Mouse (Mus musculus): ENCODE results near the gene Olfr187. TPM values are rescaled to one million over a fixed set of nuclear protein-coding genes. Genes with fewer than 3 reads are reported as not detected.

The Olfr187 gene
- polyA plus RNA-seq, 1 experiment from 2014 or later, result not detected

- no peaks in the 10 kb centered on the region for H3K36me3 ChIP-seq (ENCODE audit: insufficient read depth, low read length)
- no peak for TF ChIP-seq CTCF (IDR thresholded peaks at IDR 0.05; ENCODE audit: low read depth)
- H3K9ac ChIP-seq (ENCODE audit: low read depth, low read length), result no peak overlapping the region
- no peaks in the 10 kb centered on the region for H3K4me1 ChIP-seq (replicated peaks; ENCODE audit: insufficient read depth, low read length)
- no peak overlapping the region for H3K27ac ChIP-seq
- H3K4me3 ChIP-seq (replicated peaks; ENCODE audit: low read depth, low read length), result no peak overlapping the region
- DNase-seq (ENCODE audit: low spot score) (no peak), ATAC-seq (replicated peaks; ENCODE audit: low FRiP score, low read depth) (no peak)
- no peaks in the 10 kb centered on the region for H3K9me3 ChIP-seq (replicated peaks; ENCODE audit: low read length)
- H3K27me3 ChIP-seq (ENCODE audit: insufficient read depth, low read length), result no peaks in the 10 kb centered on the region
- H3K4me2 ChIP-seq (ENCODE audit: low read length), result no peak overlapping the region
- whole genome bisulfite sequencing, result 68% methylated on average over 1 of the region's 1 CpGs
Observed at GRCm38 (mm10) chr16:59048860-59049259, 9.3 kb upstream of the Olfr187 start.

GRCm38 (mm10) chr16:59047579-59047978 lies 8.0 kb upstream of the Olfr187 start:
- no peaks in the 10 kb centered on the region for H3K4me1 ChIP-seq (replicated peaks; ENCODE audit: insufficient read depth, low read length)
- no peak overlapping the region for H3K9ac ChIP-seq (ENCODE audit: low read depth, low read length)
- H3K4me3 ChIP-seq (replicated peaks; ENCODE audit: low read depth, low read length), result no peak overlapping the region
- H3K9me3 ChIP-seq (replicated peaks; ENCODE audit: low read length), result no peaks in the 10 kb centered on the region
- H3K36me3 ChIP-seq (ENCODE audit: insufficient read depth, low read length), result no peaks in the 10 kb centered on the region
- 62% methylated on average over 4 of the region's 4 CpGs for WGBS
- no peak overlapping the region for H3K27ac ChIP-seq
- DNase-seq (ENCODE audit: low spot score) (no peak), ATAC-seq (replicated peaks; ENCODE audit: low FRiP score, low read depth) (no peak)
- H3K4me2 ChIP-seq (ENCODE audit: low read length), result no peak overlapping the region
- no peak for TF ChIP-seq CTCF (IDR thresholded peaks at IDR 0.05; ENCODE audit: low read depth)
- H3K27me3 ChIP-seq (ENCODE audit: insufficient read depth, low read length), result no peaks in the 10 kb centered on the region

GRCm38 (mm10) chr16:59045835-59046234 lies 6.3 kb upstream of the Olfr187 start:
- ATAC-seq (replicated peaks; ENCODE audit: low FRiP score, low read depth) (no peak), DNase-seq (ENCODE audit: low spot score) (no peak)
- Histone ChIP-seq H3K4me1 (replicated peaks; ENCODE audit: insufficient read depth, low read length) (no peaks in the 10 kb centered on the region), H3K9me3 (replicated peaks; ENCODE audit: low read length) (no peaks in the 10 kb centered on the region), H3K27me3 (ENCODE audit: insufficient read depth, low read length) (no peaks in the 10 kb centered on the region), H3K9ac (ENCODE audit: low read depth, low read length) (no peak overlapping the region), H3K27ac (no peak overlapping the region), H3K4me3 (replicated peaks; ENCODE audit: low read depth, low read length) (no peak overlapping the region), H3K4me2 (ENCODE audit: low read length) (no peak overlapping the region), H3K36me3 (ENCODE audit: insufficient read depth, low read length) (no peaks in the 10 kb centered on the region)
- WGBS, result 83% methylated on average over 3 of the region's 3 CpGs
- TF ChIP-seq CTCF (IDR thresholded peaks at IDR 0.05; ENCODE audit: low read depth), result no peak

- DNase-seq (ENCODE audit: low spot score), result no peak
- 87% methylated on average over 4 of the region's 4 CpGs for WGBS
Observed at GRCm38 (mm10) chr16:59030191-59030590, 9.4 kb downstream of the Olfr187 start, which contains the start of gene Olfr186. TSS of gene Olfr186 (minus strand) at chr16:59030291.

GRCm38 (mm10) chr16:59013357-59014018 lies 26.1 kb downstream of the Olfr187 start:
- Histone ChIP-seq H3K4me1 (replicated peaks; ENCODE audit: insufficient read depth, low read length) (no peaks in the 10 kb centered on the region), H3K4me3 (replicated peaks; ENCODE audit: low read depth, low read length) (no peak overlapping the region), H3K27ac (no peak overlapping the region), H3K4me2 (ENCODE audit: low read length) (no peak overlapping the region), H3K9ac (ENCODE audit: low read depth, low read length) (no peak overlapping the region), H3K27me3 (ENCODE audit: insufficient read depth, low read length) (no peaks in the 10 kb centered on the region), H3K9me3 (replicated peaks; ENCODE audit: low read length) (no peaks in the 10 kb centered on the region), H3K36me3 (ENCODE audit: insufficient read depth, low read length) (no peaks in the 10 kb centered on the region)
- TF ChIP-seq CTCF (IDR thresholded peaks at IDR 0.05; ENCODE audit: low read depth), result no peak
- 72% methylated on average over 2 of the region's 2 CpGs for WGBS
- ATAC-seq (replicated peaks; ENCODE audit: low FRiP score, low read depth), result no peak
- no peak for DNase-seq (ENCODE audit: low spot score)

More at GRCm38 (mm10) chr16:59030191-59030590, 9.4 kb downstream of the Olfr187 start, which contains the start of gene Olfr186:
- H3K27me3 ChIP-seq (ENCODE audit: insufficient read depth, low read length), result no peaks in the 10 kb centered on the region
- H3K9ac ChIP-seq (ENCODE audit: low read depth, low read length), result no peak within 1 kb of the TSS
- no peak within 1 kb of the TSS for H3K4me3 ChIP-seq (replicated peaks; ENCODE audit: low read depth, low read length)
- no peak within 1 kb of the TSS for H3K4me2 ChIP-seq (ENCODE audit: low read length)
- no peaks in the 10 kb centered on the region for H3K4me1 ChIP-seq (replicated peaks; ENCODE audit: insufficient read depth, low read length)
- no peaks in the 10 kb centered on the region for H3K36me3 ChIP-seq (ENCODE audit: insufficient read depth, low read length)
- TF ChIP-seq CTCF (IDR thresholded peaks at IDR 0.05; ENCODE audit: low read depth), result no peak
- no peaks in the 10 kb centered on the region for H3K9me3 ChIP-seq (replicated peaks; ENCODE audit: low read length)
- H3K27ac ChIP-seq, result no peak within 1 kb of the TSS
- ATAC-seq (replicated peaks; ENCODE audit: low FRiP score, low read depth), result no peak

GRCm38 (mm10) chr16:59007146-59007545 lies 32.4 kb downstream of the Olfr187 start:
- Histone ChIP-seq H3K4me1 (replicated peaks; ENCODE audit: insufficient read depth, low read length) (no peaks in the 10 kb centered on the region), H3K27ac (no peak overlapping the region), H3K9ac (ENCODE audit: low read depth, low read length) (no peak overlapping the region), H3K36me3 (ENCODE audit: insufficient read depth, low read length) (no peaks in the 10 kb centered on the region), H3K4me2 (ENCODE audit: low read length) (no peak overlapping the region), H3K4me3 (replicated peaks; ENCODE audit: low read depth, low read length) (no peak overlapping the region), H3K27me3 (ENCODE audit: insufficient read depth, low read length) (no peaks in the 10 kb centered on the region), H3K9me3 (replicated peaks; ENCODE audit: low read length) (no peaks in the 10 kb centered on the region)
- ATAC-seq (replicated peaks; ENCODE audit: low FRiP score, low read depth) (no peak), DNase-seq (ENCODE audit: low spot score) (no peak)
- no peak for TF ChIP-seq CTCF (IDR thresholded peaks at IDR 0.05; ENCODE audit: low read depth)

- H3K27me3 ChIP-seq (ENCODE audit: insufficient read depth, low read length), result no peaks in the 10 kb centered on the region
- ATAC-seq (replicated peaks; ENCODE audit: low FRiP score, low read depth), result no peak
Observed at GRCm38 (mm10) chr16:58995057-58995456, 44.5 kb downstream of the Olfr187 start, which contains the start of gene Olfr183. TSS of gene Olfr183 (plus strand) at chr16:58995357.

More at GRCm38 (mm10) chr16:58995057-58995456, 44.5 kb downstream of the Olfr187 start, which contains the start of gene Olfr183:
- DNase-seq (ENCODE audit: low spot score), result no peak
- no peak within 1 kb of the TSS for H3K27ac ChIP-seq
- no peak for TF ChIP-seq CTCF (IDR thresholded peaks at IDR 0.05; ENCODE audit: low read depth)
- no peak within 1 kb of the TSS for H3K4me2 ChIP-seq (ENCODE audit: low read length)
- H3K4me3 ChIP-seq (replicated peaks; ENCODE audit: low read depth, low read length), result no peak within 1 kb of the TSS
- H3K36me3 ChIP-seq (ENCODE audit: insufficient read depth, low read length), result no peaks in the 10 kb centered on the region
- H3K9me3 ChIP-seq (replicated peaks; ENCODE audit: low read length), result no peaks in the 10 kb centered on the region
- no peak within 1 kb of the TSS for H3K9ac ChIP-seq (ENCODE audit: low read depth, low read length)
- 72% methylated on average over 2 of the region's 2 CpGs for WGBS
- no peaks in the 10 kb centered on the region for H3K4me1 ChIP-seq (replicated peaks; ENCODE audit: insufficient read depth, low read length)

Other genes with a start within 250 kb of the Olfr187 start
- not detected in 2 replicates for gene Olfr173, start 239.5 kb downstream of the Olfr187 start, polyA plus RNA-seq (2015; fragmentation: Nextera tagmentation; extraction: Ambion mirVana)
- not detected in 2 replicates for gene Olfr175-ps1, start 213.0 kb downstream of the Olfr187 start, polyA plus RNA-seq (2015; fragmentation: Nextera tagmentation; extraction: Ambion mirVana)
- gene Olfr177, start 165.0 kb downstream of the Olfr187 start, polyA plus RNA-seq (2015; fragmentation: Nextera tagmentation; extraction: Ambion mirVana), result not detected in 2 replicates
- not detected in 2 replicates for gene Olfr178, start 147.7 kb downstream of the Olfr187 start, polyA plus RNA-seq (2015; fragmentation: Nextera tagmentation; extraction: Ambion mirVana)
- gene Olfr181, start 111.0 kb downstream of the Olfr187 start, polyA plus RNA-seq (2015; fragmentation: Nextera tagmentation; extraction: Ambion mirVana), result not detected in 2 replicates
- not detected in 2 replicates for gene Olfr180, start 110.4 kb downstream of the Olfr187 start, polyA plus RNA-seq (2015; fragmentation: Nextera tagmentation; extraction: Ambion mirVana)
- gene Olfr183, start 44.4 kb downstream of the Olfr187 start, polyA plus RNA-seq (2015; fragmentation: Nextera tagmentation; extraction: Ambion mirVana), result not detected in 2 replicates
- not detected in 2 replicates for gene Olfr186, start 9.5 kb downstream of the Olfr187 start, polyA plus RNA-seq (2015; fragmentation: Nextera tagmentation; extraction: Ambion mirVana)
- gene Olfr190, start 38.2 kb upstream of the Olfr187 start, polyA plus RNA-seq (2015; fragmentation: Nextera tagmentation; extraction: Ambion mirVana), result not detected in 2 replicates
- not detected in 2 replicates for gene Olfr191, start 50.1 kb upstream of the Olfr187 start, polyA plus RNA-seq (2015; fragmentation: Nextera tagmentation; extraction: Ambion mirVana)
- not detected in 2 replicates for gene Olfr193, start 72.1 kb upstream of the Olfr187 start, polyA plus RNA-seq (2015; fragmentation: Nextera tagmentation; extraction: Ambion mirVana)
- gene Olfr194, start 81.3 kb upstream of the Olfr187 start, polyA plus RNA-seq (2015; fragmentation: Nextera tagmentation; extraction: Ambion mirVana), result not detected in 2 replicates
- 0.24 and 0.34 TPM in 2 replicates for gene Olfr195, start 107.3 kb upstream of the Olfr187 start, polyA plus RNA-seq (2015; fragmentation: Nextera tagmentation; extraction: Ambion mirVana)
- gene Olfr196, start 130.7 kb upstream of the Olfr187 start, polyA plus RNA-seq (2015; fragmentation: Nextera tagmentation; extraction: Ambion mirVana), result not detected in 2 replicates
- not detected in 2 replicates for gene Olfr198, start 163.8 kb upstream of the Olfr187 start, polyA plus RNA-seq (2015; fragmentation: Nextera tagmentation; extraction: Ambion mirVana)
- not detected in 2 replicates for gene Olfr199, start 180.0 kb upstream of the Olfr187 start, polyA plus RNA-seq (2015; fragmentation: Nextera tagmentation; extraction: Ambion mirVana)
- gene Olfr201, start 232.9 kb upstream of the Olfr187 start, polyA plus RNA-seq (2015; fragmentation: Nextera tagmentation; extraction: Ambion mirVana), result not detected in 2 replicates
- gene Olfr202, start 247.0 kb upstream of the Olfr187 start, polyA plus RNA-seq (2015; fragmentation: Nextera tagmentation; extraction: Ambion mirVana), result not detected in 2 replicates

All from kidney, postnatal 0 days (tissue).